Mouse (Mus musculus): ENCODE data around the gene Cic.

GRCm38 (mm10) chr7:25241062-25241461 lies 26.4 kb upstream of the Cic start:
- peak; percentile 77 for TF ChIP-seq CTCF (IDR thresholded peaks at IDR 0.05; ENCODE audit: insufficient read depth, low read length)
- no peak for TF ChIP-seq POLR2A (IDR thresholded peaks at IDR 0.05; ENCODE audit: borderline replicate concordance, extremely low read depth, low read depth, low read length)

Measured in lung, adult 2 months (tissue).